Mouse (Mus musculus) retina, adult 2 months (tissue): ENCODE data around the gene Galnt17.

Source experiments
- DNase-seq: peaks from one replicate; pipeline ENCODE4 v3.0.0-alpha.2; 2012; ENCODE audit warnings: low read depth, low spot score

Gene Galnt17

DNA sequence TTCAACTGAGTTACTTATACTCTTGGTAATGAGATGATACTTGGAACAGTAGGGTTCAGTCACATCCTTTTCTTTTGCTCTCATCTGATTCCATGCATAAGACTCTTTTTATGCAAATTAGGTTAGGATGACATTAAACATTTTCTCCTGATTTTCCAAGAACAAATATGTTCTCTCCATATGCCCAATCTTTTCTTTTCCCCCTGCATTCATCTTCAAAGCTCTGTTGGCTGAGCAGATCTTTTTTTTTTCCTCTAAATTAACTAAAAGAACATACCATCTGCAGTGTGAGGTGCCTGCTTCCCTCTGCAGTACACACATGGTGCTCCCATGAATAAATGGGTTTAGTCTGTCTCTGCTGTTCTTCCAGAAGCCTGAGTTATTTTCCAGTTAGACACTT lies 173.5 kb downstream of the Galnt17 start:
- no peak for DNase-seq

DNA sequence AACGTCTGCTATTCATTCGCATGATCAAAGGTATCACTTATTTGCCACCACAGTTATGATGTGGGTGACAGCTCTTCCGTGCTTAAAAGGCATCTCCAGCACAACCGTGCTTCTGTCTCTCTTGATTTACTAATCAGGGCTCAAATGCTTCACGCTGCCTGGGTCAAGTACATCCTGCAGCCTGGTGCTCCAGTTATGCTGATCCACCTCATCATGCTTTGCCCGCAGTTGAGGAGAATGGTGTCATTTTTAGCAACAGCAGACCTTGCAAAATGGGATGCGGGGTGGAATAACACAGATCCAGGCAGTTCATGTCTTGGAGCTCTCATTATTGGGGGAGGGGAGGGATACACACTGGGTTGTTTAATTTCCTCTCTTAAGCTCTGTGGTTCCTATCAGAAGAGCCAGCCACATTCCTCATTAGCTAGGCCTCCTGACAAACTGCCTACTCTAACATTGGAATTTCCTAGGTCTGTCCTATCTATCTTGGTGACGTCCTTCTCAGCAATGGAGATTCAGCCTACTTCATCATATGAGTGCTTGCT lies 187.9 kb downstream of the Galnt17 start:
- DNase-seq = no peak

DNA sequence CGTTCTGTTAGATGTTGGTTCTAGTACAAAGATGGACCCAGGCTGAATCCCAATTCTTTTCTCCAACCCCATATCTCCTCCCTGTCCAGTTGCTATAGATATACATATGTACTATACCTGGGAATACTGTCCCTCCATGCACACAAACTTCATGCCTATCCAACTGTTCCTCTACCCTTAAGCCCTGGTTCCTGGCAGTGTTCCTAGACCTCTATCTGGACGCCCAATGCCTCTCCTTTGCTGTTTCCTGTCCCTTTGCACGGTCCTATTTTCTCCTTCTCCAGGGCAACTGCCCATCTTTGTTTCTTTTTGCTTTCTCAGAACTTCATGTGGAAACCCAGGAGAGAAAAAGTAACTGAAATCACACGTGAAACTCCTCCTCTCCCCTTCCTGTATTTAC lies 188.4 kb downstream of the Galnt17 start:
- DNase-seq = no peak

DNA sequence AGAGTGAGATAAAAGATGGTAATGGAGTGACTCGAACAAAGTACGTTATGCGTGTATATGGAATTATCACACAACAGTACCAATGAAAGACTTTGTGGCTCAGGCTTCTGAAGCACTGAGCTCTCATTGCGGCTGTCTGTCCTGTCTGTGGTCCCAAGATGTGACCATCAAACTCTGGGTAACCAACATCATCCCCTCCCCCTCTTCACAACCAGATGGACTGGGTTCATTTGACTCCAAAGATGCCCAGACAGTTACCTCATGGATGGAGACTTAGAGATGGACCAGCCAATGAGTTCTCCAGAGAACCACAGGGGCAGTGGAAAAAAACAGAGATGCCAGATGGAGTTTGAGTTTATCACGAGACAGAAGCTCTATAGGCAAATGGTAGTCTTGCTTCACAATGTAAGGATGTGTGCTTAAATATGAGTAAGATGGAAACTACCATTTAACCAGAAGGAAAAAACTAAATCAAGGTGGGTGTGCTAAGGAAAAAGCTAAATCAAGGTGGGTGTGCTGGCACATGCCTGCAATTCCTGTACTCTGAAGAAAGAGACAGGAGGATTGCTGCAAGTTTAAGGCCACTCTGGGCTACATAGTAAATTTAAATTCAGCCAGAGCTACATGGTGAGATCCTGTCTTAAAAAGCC lies 190.8 kb downstream of the Galnt17 start:
- no peak for DNase-seq

DNA sequence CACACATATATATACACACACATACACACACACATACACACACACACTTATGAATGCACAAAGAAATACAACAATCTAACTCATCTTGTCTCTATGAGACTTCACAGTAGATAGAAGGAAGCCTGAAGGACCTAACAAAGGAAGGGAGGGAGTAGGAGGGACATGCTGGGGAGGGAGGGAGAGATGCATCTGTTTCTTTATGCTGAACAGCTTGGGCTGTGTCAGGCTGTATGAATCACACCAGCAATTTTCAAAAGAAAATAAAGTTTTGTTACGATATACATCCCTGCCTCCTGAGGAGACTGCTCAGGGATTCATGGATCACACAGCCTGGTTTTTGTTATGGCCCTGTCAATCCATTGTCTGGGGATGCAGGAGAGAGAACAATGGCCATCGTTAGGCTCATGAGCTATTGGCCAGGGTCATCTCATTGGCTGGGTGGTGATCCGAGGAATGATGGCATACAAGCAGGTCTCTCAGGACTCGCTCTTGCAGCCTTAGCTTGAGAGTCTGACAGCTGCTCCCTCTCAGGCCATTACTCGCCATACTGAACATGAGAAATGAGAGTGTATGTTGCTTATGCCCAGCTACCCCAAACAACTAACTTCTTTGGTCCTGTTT lies 194.3 kb downstream of the Galnt17 start:
- no peak for DNase-seq

DNA sequence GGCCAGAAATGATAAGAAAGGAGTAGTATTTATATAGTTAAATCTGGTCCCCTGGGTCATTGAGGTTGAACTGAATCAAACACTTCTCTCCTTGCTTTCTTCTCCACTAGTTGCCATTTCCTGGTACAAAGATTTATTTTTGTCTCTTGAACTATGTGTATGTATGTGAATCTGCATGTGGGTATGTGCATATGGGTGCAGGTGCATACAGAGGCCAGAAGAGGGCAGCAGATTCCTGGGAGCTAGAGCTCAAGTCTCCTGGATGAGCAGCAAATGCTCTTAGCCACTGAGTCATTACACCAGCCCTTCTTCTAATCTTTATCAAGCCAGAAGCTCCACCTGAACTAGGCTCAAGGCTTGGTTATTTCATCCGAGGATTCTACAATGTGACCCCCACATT lies 201.1 kb downstream of the Galnt17 start:
- DNase-seq = no peak

DNA sequence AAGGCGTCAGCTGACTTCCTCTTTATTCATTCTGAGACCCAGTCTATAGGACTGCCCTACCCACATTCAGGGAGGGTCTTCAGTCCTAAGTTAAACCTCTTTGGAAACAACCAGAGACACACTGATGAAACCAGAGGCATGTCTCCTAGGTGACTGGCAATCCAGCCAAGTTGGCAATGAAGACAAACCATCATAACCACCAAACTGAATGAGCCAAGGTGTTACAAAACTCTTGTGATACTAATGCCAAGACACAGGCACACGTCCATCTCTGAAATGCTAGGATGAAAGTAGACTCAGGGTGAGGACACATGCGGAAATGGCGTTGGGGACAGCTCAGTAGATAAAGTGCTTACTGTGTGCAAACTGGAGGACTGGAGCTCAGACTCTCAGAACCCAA lies 211.5 kb downstream of the Galnt17 start:
- DNase-seq = no peak

DNA sequence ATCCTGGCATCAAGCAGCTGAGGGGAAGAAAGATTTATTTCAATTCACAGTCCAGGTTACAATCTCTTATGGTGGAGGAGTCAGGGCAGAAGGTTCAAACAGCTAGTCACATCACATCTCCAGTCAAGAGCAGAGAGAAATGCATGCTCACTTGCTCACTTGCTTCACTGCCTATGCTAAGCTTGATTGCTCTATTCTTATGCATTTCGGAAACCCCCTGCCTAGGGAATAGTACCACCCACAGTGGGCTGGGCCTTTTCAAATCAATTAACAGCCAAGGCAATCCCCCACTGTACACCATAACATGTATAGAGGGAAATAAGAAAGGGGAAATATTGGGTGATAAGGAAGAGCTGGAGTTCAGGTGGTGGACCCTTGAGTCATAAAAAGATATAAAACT lies 212.7 kb downstream of the Galnt17 start:
- no peak for DNase-seq

DNA sequence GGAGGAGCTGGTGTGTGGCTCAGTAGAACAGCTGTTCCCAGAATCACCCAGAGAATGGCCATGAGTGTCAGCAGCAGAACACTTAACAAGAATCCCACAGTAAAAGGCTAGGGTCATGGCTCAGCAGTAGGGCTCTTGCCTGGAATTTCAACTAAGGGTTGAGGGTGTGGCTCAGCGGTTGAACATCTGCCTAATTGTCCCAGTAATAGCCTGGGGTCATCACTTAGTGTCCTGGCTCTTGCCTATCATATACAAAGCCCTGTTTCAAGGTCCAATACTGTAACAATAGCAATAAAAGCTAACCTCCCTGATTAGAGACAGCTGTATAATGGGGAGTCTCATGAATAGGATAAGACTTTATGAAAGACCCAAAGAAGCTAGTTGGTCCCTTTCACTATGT lies 213.5 kb downstream of the Galnt17 start:
- no peak for DNase-seq

DNA sequence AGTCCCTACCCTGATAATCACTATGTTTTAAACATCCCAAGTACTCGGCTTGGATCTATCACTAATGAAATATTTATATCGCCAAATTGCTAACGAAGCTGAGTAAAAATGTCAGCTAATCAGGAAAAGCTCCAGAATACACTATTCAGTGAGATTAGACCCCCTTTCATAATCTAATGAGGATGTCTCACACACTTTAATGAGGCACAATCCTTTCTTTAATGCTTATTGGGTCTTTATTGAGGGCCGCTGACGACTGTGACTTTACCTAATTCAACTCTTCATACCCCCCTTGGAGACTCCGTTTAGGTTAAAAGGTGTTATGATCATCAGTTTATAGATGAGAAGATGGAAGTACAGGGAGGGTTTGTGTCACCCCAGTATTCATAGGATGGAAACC lies 214.2 kb downstream of the Galnt17 start:
- no peak for DNase-seq

DNA sequence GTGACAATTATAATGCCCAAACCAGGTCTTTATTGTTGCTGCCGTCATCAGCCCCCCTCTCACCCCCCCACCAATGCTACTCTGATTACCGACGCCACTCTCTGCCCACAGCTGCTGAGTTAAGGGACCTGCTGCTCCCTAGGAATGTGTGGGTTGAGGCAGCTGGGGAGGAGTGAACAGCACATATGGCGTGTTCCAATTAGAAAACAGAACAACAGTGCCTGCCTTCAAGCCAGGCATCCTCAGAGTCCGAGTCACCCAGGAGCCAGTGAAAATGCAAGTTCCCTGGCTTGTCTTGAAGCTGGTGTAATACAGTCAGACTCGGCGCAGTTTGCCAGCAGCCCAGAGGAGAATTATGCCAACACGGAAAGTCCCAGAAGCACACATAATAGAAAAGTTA lies 218.4 kb downstream of the Galnt17 start:
- DNase-seq = no peak

DNA sequence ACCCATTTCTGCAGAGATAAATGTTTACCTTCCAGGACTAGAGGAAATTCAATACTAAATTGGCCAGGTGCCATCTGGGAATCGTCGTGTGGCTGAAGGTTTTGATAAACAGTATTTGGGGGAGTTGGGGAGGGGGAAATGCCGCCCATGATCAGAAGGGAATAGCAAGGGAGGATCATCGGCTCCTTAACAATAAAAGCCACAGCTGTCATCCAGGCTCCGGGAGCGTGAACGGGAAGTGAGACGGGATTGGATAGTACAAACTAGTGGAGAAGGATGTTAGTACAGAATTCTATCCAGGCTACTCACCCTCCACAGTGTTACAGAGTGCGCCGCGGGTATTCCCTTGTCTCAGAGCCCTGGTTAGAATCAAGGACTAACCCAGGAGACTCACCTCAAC lies 219.4 kb downstream of the Galnt17 start:
- no peak for DNase-seq

DNA sequence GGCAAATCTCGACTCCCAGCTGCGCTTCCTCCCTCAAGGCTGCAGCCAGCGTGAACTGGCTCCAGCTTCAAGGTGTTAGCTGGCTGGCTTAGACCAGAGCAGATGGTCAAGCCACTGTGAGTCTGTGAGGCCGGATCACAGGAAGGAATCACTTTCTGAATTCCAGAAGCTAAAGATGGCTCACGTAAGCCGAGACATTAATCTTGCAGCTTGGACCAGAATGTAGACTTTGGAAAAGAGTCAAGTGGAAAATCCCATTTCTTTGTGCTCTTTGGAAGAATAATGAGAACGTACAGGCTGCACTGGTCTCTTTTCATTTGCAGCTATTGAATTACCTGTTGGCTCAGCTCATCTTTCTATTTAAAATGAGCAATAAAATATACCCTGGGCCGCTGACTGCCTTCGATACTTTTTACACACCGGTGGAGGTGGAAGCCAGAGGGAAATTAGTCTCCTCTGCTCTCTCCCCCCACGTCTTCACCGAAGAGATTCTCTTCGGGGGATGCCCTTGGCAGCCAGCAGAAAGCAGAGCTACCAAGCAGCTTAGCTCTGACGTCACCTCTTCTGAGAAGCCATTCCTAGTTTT lies 225.1 kb downstream of the Galnt17 start:
- peak; percentile 15 for DNase-seq

DNA sequence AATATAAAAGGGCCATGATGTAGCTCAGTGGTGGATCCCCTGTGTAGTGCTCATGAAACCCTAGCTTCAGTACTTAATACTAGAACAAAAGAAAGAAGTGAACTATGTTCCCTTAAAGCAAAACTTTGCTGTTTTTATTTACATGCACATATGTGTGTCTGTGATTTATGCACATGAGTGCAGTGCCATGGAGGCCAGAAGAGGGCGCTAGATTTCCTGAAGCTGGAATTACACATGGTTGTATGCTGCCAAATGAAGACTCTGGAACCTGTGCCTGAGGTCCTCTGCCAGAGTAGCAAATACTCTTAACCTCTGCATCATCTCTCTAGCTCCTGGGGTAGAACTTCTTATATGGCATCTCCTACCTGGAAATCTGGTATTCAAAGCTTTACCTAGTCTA lies 230.6 kb downstream of the Galnt17 start:
- DNase-seq = no peak

DNA sequence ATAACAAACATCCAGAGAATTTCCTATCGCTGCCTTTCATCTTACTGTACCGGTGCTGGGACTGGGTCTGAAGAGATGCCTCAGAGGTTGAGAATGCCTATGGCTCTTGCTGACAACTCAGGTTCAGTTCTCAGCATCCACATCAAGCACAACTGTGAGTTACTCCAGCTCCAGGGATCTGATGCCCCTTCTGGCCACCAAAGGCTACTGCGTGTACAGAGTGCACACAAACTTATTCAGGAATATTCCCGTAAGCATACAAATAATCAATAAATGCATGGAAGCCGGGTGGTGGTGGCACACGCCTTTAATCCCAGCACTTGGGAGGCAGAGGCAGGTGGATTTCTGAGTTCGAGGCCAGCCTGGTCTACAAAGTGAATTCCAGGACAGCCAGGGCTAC lies 232.5 kb downstream of the Galnt17 start:
- no peak for DNase-seq

DNA sequence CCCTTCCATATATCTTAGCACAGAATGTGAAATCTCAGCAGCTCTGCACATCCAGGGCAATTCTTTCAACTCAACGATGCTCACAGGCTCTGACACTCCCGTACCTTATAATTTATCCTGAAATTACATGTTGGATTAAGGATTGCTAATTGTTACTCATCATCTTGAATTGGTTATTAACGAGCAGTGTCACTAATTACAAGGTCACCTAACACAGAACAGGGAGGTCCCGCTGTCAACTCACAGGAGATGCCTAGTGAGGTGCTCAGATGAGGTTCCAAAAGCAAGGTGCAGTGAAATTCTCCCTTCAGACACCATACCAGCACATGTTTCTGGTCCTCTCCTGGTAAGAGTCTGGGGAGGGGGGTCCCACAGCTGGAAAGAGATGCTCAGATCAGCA lies 234.0 kb downstream of the Galnt17 start:
- DNase-seq = no peak

DNA sequence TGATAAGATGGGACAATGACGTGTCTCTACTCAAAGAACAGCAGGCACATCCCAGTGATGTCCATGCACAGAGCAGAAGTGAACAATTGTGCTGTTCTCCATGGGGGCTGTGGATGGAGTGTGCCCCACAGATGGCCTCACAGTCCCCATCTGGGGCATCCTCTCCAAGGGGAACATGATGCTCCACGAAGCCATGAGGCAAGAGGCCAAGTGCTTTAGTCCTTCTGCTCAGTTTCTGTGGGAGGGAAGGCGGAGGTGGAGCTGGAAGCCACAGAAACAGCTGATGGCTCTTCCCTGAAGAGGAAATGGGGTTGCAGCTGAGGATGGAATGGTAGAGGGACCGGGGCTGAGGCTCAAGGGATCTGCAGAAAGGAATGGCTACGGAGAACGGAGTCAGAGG lies 243.1 kb downstream of the Galnt17 start:
- no peak for DNase-seq

DNA sequence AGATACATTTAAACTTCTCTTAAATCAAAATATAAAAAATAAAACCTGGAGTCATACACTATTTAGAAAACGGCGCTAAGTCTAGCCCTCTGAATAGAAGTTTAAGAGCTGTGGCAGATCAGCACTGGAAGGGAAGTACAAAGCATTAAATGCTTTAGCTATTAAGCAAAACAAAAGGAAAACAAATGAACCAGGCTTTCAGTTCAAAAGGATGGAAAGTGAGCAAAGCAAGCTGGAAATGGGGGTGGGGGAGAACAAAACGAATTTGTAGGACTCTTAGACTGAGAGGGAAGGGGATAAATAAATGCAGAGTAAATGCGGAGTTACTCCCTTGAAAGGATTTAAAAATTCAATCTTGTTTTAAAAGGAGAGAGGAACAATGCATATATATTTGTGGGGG lies 259.8 kb downstream of the Galnt17 start:
- no peak for DNase-seq

DNA sequence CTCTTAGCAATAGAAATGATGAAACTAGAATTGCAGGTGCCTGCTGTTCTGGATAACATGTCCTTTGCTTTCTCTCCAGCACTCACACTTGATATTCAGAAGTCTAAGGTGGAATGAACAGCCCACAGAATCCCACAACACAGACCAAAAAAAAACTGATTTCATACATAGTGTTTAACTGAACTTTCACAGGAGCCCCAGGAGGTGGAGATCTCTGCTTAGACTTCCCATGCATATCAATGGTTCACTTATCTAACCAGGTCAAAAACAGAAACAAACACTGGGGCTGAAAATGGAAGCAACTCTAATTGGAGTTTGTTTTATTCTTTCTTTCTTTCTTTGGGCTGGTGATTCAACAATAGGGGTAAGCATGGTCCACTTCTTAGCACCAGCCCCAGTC lies 265.2 kb downstream of the Galnt17 start:
- no peak for DNase-seq

DNA sequence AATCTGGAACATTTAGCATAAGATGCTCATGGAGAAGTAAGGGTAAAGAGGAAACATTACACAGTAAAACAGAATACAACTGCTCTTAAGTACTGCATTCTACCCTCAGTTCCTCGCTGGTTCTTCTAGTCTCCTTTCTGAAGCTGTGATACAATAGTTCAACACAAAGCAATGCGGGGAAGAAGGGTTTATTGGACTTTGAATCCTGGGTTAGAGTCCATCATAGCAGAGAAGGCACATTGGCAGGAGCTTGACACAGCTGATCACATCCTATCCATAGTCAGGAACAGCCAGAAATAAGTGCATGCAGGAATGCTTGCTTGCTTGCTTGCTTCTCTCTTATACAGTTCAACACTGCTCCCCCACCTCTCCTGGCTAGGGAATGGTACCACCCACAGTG lies 267.9 kb downstream of the Galnt17 start:
- no peak for DNase-seq

DNA sequence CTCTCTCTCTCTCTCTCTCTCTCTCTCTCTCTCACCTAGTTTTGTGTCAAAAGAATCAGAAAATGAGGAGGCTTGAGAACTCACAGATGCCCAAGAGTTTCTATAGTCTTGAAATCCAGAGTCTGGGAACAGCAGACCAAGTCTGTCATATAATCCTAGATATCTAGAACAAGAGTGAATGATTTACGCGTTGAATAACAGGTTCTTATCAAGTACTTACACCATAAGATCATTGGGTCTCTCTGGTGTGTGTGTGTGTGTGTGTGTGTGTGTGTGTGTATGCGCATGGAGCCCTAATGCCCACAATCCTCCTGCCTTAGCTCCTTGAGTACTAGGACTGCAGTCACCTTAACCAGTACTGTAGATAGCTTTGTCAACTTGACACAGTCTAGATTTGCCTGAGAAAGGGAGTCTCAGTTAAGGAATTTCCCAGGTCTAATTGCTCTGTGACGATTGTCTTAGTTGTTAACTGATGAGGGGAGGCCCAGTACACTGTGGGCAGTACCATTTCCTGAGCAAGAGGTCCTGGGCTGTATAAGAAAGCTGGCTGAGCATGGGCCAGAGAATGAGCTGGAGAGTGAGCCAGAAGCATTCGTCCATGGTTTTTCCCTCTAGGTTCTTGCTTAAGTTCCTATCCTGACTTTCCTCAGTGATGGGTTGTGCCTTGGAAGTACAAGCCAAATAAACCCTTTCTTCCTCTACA lies 268.5 kb downstream of the Galnt17 start:
- no peak for DNase-seq

DNA sequence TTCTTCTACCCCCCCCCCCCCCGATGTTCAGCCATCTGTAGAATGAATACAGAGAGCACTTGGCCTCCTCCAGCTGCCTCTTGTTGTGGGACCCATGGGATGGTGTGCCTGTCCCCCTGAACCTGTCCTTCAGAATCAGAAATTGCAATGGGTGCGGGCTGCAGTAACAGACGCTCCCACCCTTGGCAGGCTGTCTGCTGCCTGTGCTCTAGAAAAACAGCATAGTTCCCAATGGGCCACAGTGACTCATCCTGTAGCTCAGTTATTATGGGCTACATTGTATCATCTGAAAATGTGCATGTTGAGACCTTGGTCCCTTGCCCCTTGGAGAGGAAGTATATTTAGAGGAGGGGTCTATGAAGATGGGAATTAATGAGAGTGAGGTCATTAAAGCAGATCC lies 283.8 kb downstream of the Galnt17 start:
- DNase-seq = no peak
